Mouse (Mus musculus) hindbrain, embryonic 14.5 days (tissue): Measurements from ENCODE around the gene Hoga1. TPM values are rescaled to one million over a fixed set of nuclear protein-coding genes. Genes with fewer than 3 reads are reported as not detected.
A peak's percentile ranks its signal among the peaks of the same experiment; 100 is the strongest.

Experiments used
- ATAC-seq: fragments of 200-750 bp; cut with Nextera tagmentation; 2 replicates; pipeline ENCODE4 v1.8.0; 2017; ENCODE audit warnings: moderate number of reproducible peaks, mild to moderate bottlenecking, moderate TSS enrichment, moderate library complexity; ENCODE audit not compliant: low FRiP score
- DNase-seq: peaks from one replicate; pipeline ENCODE4 v3.0.0-alpha.2; 2015; ENCODE audit warnings: low spot score
- H3K27ac ChIP-seq: fragments of 300-500 bp; sonication (generic); 2 replicates; pipeline ENCODE4 v1.5.1; 2014; ENCODE audit warnings: mild to moderate bottlenecking, moderate library complexity
- H3K27me3 ChIP-seq: fragments of 300-500 bp; sonication (generic); 2 replicates; pipeline ENCODE4 v1.6.1; 2014; ENCODE audit warnings: mild to moderate bottlenecking, low read length, mixed read lengths; ENCODE audit not compliant: control insufficient read depth, insufficient read depth
- H3K36me3 ChIP-seq: fragments of 300-500 bp; sonication (generic); replicated peaks from 2 replicates; pipeline ENCODE4 v1.6.1; 2014; ENCODE audit not compliant: control insufficient read depth, insufficient read depth
- H3K4me1 ChIP-seq: fragments of 300-500 bp; sonication (generic); replicated peaks from 2 replicates; pipeline ENCODE4 v1.6.1; 2014; ENCODE audit warnings: antibody characterized with exemption, low read length, mixed read lengths; ENCODE audit not compliant: control insufficient read depth, insufficient read depth
- H3K4me2 ChIP-seq: fragments of 300-500 bp; sonication (generic); replicated peaks from 2 replicates; pipeline ENCODE4 v1.6.1; 2014; ENCODE audit warnings: mild to moderate bottlenecking, moderate library complexity
- H3K4me3 ChIP-seq: fragments of 300-500 bp; sonication (generic); replicated peaks from 2 replicates; pipeline ENCODE4 v1.5.1; 2014; ENCODE audit warnings: mild to moderate bottlenecking, low read length
- H3K9ac ChIP-seq: fragments of 300-500 bp; sonication (generic); 2 replicates; pipeline ENCODE4 v1.6.1; 2014
- H3K9me3 ChIP-seq: fragments of 300-500 bp; sonication (generic); 2 replicates; pipeline ENCODE4 v1.6.1; 2016; ENCODE audit warnings: low read length; ENCODE audit not compliant: control insufficient read depth
- WGBS: fragments of 180-500 bp; shearing (Covaris S2); extraction: QIAGEN DNeasy Blood & Tissue Kit; methylation state at CpG from one replicate; pipeline ENCODE4 v1.1.7; 2014; 5-methylcytosine and 5-hydroxymethylcytosine counted together
- polyA plus RNA-seq: library from polyadenylated mRNA; unstranded; fragments of >200 nt; fragmentation: Nextera tagmentation; extraction: Ambion mirVana; gene quantifications from 2 replicates; pipeline ENCODE4 v1.2.1, GENCODE M21; 2014

The Hoga1 gene
- polyA plus RNA-seq, 1 experiment from 2014 or later = 2.2 TPM

- Histone ChIP-seq H3K9ac (no peak overlapping the region), H3K27me3 (no peaks in the 10 kb centered on the region), H3K4me3 (no peak overlapping the region), H3K36me3 (no peaks in the 10 kb centered on the region), H3K9me3 (no peaks in the 10 kb centered on the region), H3K27ac (no peak overlapping the region), H3K4me1 (0 out of 2 replicates have a peak, but pooled peaks cover 3% of the 10 kb centered on the region), H3K4me2 (no peak overlapping the region)
- WGBS = 73% methylated on average over 8 of the region's 8 CpGs
- ATAC-seq (no peak), DNase-seq (no peak)
Observed at GRCm38 (mm10) chr19:42017399-42018247, 27.8 kb upstream of the Hoga1 start.

- Histone ChIP-seq H3K4me2 (no peak overlapping the region), H3K27ac (no peak overlapping the region), H3K9ac (no peak overlapping the region), H3K4me3 (no peak overlapping the region), H3K9me3 (no peaks in the 10 kb centered on the region), H3K36me3 (no peaks in the 10 kb centered on the region), H3K27me3 (no peaks in the 10 kb centered on the region), H3K4me1 (0 out of 2 replicates have a peak, but pooled peaks cover 3% of the 10 kb centered on the region)
- no peak for DNase-seq
- WGBS = 41% methylated on average over 4 of the region's 4 CpGs
- no peak for ATAC-seq
Observed at GRCm38 (mm10) chr19:42019011-42019522, 26.3 kb upstream of the Hoga1 start.

GRCm38 (mm10) chr19:42021681-42022541, 23.5 kb upstream of the Hoga1 start:
- 58% methylated on average over 10 of the region's 10 CpGs for WGBS

GRCm38 (mm10) chr19:42022542-42022848, 22.9 kb upstream of the Hoga1 start:
- Histone ChIP-seq H3K9me3 (no peaks in the 10 kb centered on the region), H3K4me1 (0 out of 2 replicates have a peak, but pooled peaks cover 3% of the 10 kb centered on the region), H3K4me3 (no peak overlapping the region), H3K27me3 (no peaks in the 10 kb centered on the region), H3K4me2 (no peak overlapping the region), H3K9ac (no peak overlapping the region), H3K36me3 (no peaks in the 10 kb centered on the region), H3K27ac (no peak overlapping the region)
- DNase-seq (no peak), ATAC-seq (no peak)
- WGBS = 74% methylated on average over 2 of the region's 2 CpGs

More at GRCm38 (mm10) chr19:42021681-42022541, 23.5 kb upstream of the Hoga1 start:
- Histone ChIP-seq H3K9me3 (no peaks in the 10 kb centered on the region), H3K4me3 (no peak overlapping the region), H3K27me3 (no peaks in the 10 kb centered on the region), H3K4me1 (0 out of 2 replicates have a peak, but pooled peaks cover 3% of the 10 kb centered on the region), H3K27ac (no peak overlapping the region), H3K4me2 (no peak overlapping the region), H3K36me3 (no peaks in the 10 kb centered on the region), H3K9ac (no peak overlapping the region; the same call in 1 of the 2 replicates)
- no peak for ATAC-seq
- no peak for DNase-seq

GRCm38 (mm10) chr19:42026158-42026557, 19.3 kb upstream of the Hoga1 start:
- 0 out of 2 replicates have a peak, but pooled peaks cover 3% of the 10 kb centered on the region for H3K4me1 ChIP-seq
- no peak overlapping the region for H3K4me3 ChIP-seq
- no peaks in the 10 kb centered on the region for H3K27me3 ChIP-seq
- H3K9me3 ChIP-seq = no peaks in the 10 kb centered on the region
- H3K4me2 ChIP-seq = no peak overlapping the region
- DNase-seq (peak; percentile 84), ATAC-seq (peak; percentile 53; the same call in 1 of the 2 replicates)
- WGBS = 8% methylated on average over 5 of the region's 5 CpGs
- H3K36me3 ChIP-seq = no peaks in the 10 kb centered on the region
- no peak overlapping the region for H3K9ac ChIP-seq
- no peak overlapping the region for H3K27ac ChIP-seq

GRCm38 (mm10) chr19:42031112-42031511, 14.3 kb upstream of the Hoga1 start:
- H3K4me3 ChIP-seq = no peak overlapping the region
- 85% methylated on average over 5 of the region's 5 CpGs for WGBS
- no peak overlapping the region for H3K27ac ChIP-seq
- no peaks in the 10 kb centered on the region for H3K4me1 ChIP-seq
- H3K9ac ChIP-seq = no peak overlapping the region
- H3K4me2 ChIP-seq = no peak overlapping the region
- no peaks in the 10 kb centered on the region for H3K9me3 ChIP-seq
- H3K27me3 ChIP-seq = no peaks in the 10 kb centered on the region
- ATAC-seq (no peak), DNase-seq (no peak)
- H3K36me3 ChIP-seq = no peaks in the 10 kb centered on the region

GRCm38 (mm10) chr19:42033611-42034010, 11.8 kb upstream of the Hoga1 start:
- Histone ChIP-seq H3K9ac (no peak overlapping the region), H3K4me2 (no peak overlapping the region), H3K27ac (no peak overlapping the region), H3K27me3 (no peaks in the 10 kb centered on the region), H3K4me1 (no peaks in the 10 kb centered on the region), H3K9me3 (no peaks in the 10 kb centered on the region), H3K36me3 (no peaks in the 10 kb centered on the region), H3K4me3 (no peak overlapping the region)
- DNase-seq (no peak), ATAC-seq (no peak)
- 83% methylated on average over 14 of the region's 14 CpGs for WGBS

- 74% methylated on average over 9 of the region's 9 CpGs for WGBS
- Histone ChIP-seq H3K4me2 (no peak overlapping the region), H3K36me3 (no peaks in the 10 kb centered on the region), H3K9me3 (no peaks in the 10 kb centered on the region), H3K27me3 (no peaks in the 10 kb centered on the region), H3K27ac (no peak overlapping the region), H3K4me3 (no peak overlapping the region), H3K4me1 (no peaks in the 10 kb centered on the region), H3K9ac (no peak overlapping the region)
- 0 out of 2 replicates have a peak, but pooled peaks have one; percentile 34 for ATAC-seq
- DNase-seq = no peak
Observed at GRCm38 (mm10) chr19:42034146-42034775, 11.1 kb upstream of the Hoga1 start.
